Mouse (Mus musculus): ENCODE results near the gene Mrgprd. TPM values are rescaled to one million over a fixed set of nuclear protein-coding genes. Genes with fewer than 3 reads are reported as not detected.

The Mrgprd gene
- polyA plus RNA-seq, 1 experiment from 2014 or later: not detected

DNA sequence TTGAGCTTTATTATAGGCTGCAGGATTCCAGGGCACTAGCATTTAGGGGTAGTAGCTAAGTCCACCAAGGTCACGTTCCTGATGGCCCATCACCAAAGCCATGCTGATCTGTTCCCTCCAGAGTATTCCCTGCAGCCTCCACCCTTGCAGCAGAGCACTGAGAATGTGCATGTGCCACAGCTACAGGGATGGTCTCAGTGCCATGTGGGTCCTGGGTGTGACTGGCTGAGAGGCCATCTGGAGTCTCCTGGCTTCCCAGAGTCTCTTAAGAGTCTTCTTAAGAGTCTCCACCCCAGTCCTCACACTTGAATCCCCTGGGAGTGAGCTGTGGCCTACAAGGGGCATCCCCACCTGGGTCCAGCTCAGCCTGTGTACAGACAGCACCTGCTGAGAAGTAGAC, 4.8 kb upstream of the Mrgprd start:
- Histone ChIP-seq H3K4me2 (ENCODE audit: low read depth, low read length) (no peak overlapping the region), H3K4me3 (replicated peaks; ENCODE audit: low read length) (no peak overlapping the region), H3K9me3 (replicated peaks; ENCODE audit: control insufficient read depth, low read length) (no peaks in the 10 kb centered on the region), H3K36me3 (ENCODE audit: control insufficient read depth, insufficient read depth, low read length) (no peaks in the 10 kb centered on the region), H3K27ac (ENCODE audit: low read length) (no peak overlapping the region), H3K4me1 (ENCODE audit: control insufficient read depth, insufficient read depth, low read length) (no peaks in the 10 kb centered on the region), H3K27me3 (ENCODE audit: control insufficient read depth, insufficient read depth, low read length) (no peaks in the 10 kb centered on the region), H3K9ac (ENCODE audit: low read length) (no peak overlapping the region)
- no peak for ATAC-seq (ENCODE audit: insufficient read depth, low FRiP score)
- 72% methylated on average over 1 of the region's 1 CpGs for WGBS

DNA sequence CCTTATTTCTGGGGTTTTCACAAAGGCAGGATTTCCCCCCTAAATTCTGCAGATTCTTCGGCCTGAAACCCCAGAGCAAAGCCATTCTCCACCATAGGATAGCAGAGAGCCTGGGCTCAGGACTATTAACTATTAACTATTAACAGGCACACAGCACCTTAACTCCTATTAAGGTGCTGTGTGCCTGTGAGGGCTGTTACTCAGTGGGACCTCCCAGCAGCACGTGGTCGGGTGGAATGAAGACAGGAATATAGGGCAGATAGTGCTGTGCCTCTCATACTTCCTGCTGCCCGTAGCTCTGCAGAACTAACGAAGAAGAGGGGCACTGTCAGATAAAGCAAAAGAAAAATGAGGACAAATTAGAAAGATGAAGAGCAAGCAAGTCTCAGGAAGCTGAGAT, 4.1 kb upstream of the Mrgprd start:
- ATAC-seq (ENCODE audit: insufficient read depth, low FRiP score): no peak

DNA sequence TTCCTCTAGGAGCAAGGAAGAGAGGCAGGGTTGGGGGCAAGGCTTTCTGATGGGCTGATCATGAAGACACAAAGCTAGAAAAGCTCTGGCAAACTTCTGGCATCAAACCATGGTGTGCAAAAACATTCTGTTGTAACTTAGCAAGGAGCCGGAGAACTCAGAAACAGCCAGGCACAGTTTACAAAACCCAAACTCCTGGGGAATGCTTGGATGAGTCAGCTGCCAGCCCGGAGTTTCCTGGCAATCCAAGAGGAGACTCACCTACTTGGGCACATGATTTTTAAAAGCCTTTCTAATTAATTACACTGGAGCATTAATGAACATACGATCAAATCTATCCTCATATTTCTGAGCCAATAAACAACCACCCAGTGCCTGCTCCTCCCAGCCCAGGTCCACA, 2.5 kb upstream of the Mrgprd start:
- Histone ChIP-seq H3K4me2 (ENCODE audit: low read depth, low read length) (no peak overlapping the region), H3K9ac (ENCODE audit: low read length) (no peak overlapping the region), H3K9me3 (replicated peaks; ENCODE audit: control insufficient read depth, low read length) (no peaks in the 10 kb centered on the region), H3K27ac (ENCODE audit: low read length) (no peak overlapping the region), H3K4me1 (ENCODE audit: control insufficient read depth, insufficient read depth, low read length) (no peaks in the 10 kb centered on the region), H3K27me3 (ENCODE audit: control insufficient read depth, insufficient read depth, low read length) (no peaks in the 10 kb centered on the region), H3K36me3 (ENCODE audit: control insufficient read depth, insufficient read depth, low read length) (no peaks in the 10 kb centered on the region), H3K4me3 (replicated peaks; ENCODE audit: low read length) (no peak overlapping the region)
- 53% methylated on average over 3 of the region's 3 CpGs for WGBS
- ATAC-seq (ENCODE audit: insufficient read depth, low FRiP score): no peak

More for the DNA sequence above, 4.1 kb upstream of the Mrgprd start:
- Histone ChIP-seq H3K27me3 (ENCODE audit: control insufficient read depth, insufficient read depth, low read length) (no peaks in the 10 kb centered on the region), H3K9me3 (replicated peaks; ENCODE audit: control insufficient read depth, low read length) (no peaks in the 10 kb centered on the region), H3K4me1 (ENCODE audit: control insufficient read depth, insufficient read depth, low read length) (no peaks in the 10 kb centered on the region), H3K27ac (ENCODE audit: low read length) (no peak overlapping the region), H3K4me2 (ENCODE audit: low read depth, low read length) (no peak overlapping the region), H3K4me3 (replicated peaks; ENCODE audit: low read length) (no peak overlapping the region), H3K36me3 (ENCODE audit: control insufficient read depth, insufficient read depth, low read length) (no peaks in the 10 kb centered on the region), H3K9ac (ENCODE audit: low read length) (no peak overlapping the region)
- WGBS: 52% methylated on average over 5 of the region's 5 CpGs

DNA sequence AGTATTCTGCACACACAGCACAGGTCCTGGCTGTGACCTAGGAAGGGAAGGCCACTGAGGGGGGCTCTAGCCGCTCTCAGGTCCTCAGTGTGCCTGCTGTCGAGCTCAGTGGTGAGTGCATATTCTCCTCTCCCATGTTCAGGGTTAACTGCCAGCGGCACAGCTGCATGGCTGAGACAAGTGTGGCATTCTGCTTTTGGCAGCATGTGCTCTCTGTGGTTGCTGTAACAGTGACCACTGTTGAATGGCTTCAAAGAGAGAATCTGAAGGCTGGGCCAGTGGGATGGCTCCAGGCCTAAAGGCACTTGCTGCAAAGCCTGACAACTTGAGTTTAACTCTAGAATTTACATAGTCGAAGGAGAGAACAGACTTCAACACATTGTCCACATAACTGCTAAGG, 2.9 kb downstream of the Mrgprd start:
- 79% methylated on average over 4 of the region's 4 CpGs for whole genome bisulfite sequencing
- Histone ChIP-seq H3K27ac (ENCODE audit: low read length) (no peak overlapping the region), H3K9ac (ENCODE audit: low read length) (no peak overlapping the region), H3K27me3 (ENCODE audit: control insufficient read depth, insufficient read depth, low read length) (no peaks in the 10 kb centered on the region), H3K4me1 (ENCODE audit: control insufficient read depth, insufficient read depth, low read length) (no peaks in the 10 kb centered on the region), H3K4me3 (replicated peaks; ENCODE audit: low read length) (no peak overlapping the region), H3K4me2 (ENCODE audit: low read depth, low read length) (no peak overlapping the region), H3K36me3 (ENCODE audit: control insufficient read depth, insufficient read depth, low read length) (no peaks in the 10 kb centered on the region), H3K9me3 (replicated peaks; ENCODE audit: control insufficient read depth, low read length) (no peaks in the 10 kb centered on the region)
- ATAC-seq (ENCODE audit: insufficient read depth, low FRiP score): no peak

DNA sequence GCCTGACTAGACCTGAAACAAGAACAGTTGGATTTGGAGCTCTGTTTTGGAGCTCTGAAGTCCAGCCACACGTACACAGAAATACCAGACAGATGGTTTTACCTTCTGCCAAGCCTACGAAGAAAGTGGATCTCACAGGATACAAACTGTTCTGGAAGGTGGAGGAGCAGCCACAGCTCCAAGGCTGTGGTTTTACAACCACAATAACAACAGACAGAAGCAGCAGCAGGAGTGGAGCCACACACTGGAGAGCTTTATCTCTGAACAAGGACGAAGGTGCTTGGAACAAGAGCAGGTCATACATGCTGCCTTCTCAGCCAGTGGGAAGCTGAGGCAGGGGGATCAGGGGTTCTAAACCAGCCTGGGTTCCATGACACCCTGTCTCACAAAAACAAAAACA, 4.8 kb downstream of the Mrgprd start:
- WGBS: 71% methylated on average over 3 of the region's 3 CpGs
- Histone ChIP-seq H3K4me2 (ENCODE audit: low read depth, low read length) (no peak overlapping the region), H3K9me3 (replicated peaks; ENCODE audit: control insufficient read depth, low read length) (no peaks in the 10 kb centered on the region), H3K36me3 (ENCODE audit: control insufficient read depth, insufficient read depth, low read length) (no peaks in the 10 kb centered on the region), H3K27ac (ENCODE audit: low read length) (no peak overlapping the region), H3K4me3 (replicated peaks; ENCODE audit: low read length) (no peak overlapping the region), H3K4me1 (ENCODE audit: control insufficient read depth, insufficient read depth, low read length) (no peaks in the 10 kb centered on the region), H3K27me3 (ENCODE audit: control insufficient read depth, insufficient read depth, low read length) (no peaks in the 10 kb centered on the region), H3K9ac (ENCODE audit: low read length) (no peak overlapping the region)
- no peak for ATAC-seq (ENCODE audit: insufficient read depth, low FRiP score)

DNA sequence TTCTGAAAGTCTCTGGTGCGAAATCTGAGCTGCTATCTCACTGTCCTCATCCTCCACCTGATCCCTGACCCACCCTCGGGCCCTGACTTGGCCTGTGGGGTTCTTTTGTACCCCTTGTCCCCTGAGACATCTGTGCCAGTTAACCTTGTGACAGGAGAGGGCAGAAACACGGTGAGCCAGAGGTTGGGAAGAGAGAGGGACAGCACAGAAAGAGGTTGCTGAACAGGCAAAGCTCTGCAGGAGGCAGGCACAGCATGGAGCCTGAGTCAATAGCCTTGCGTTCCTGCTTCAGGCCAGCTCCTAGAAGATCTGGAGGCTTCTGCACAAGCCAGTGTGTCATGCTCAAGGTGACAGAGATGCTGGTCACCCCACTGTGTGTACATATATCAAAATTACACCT, 9.0 kb downstream of the Mrgprd start:
- H3K4me2 ChIP-seq (ENCODE audit: low read depth, low read length): no peak overlapping the region
- no peaks in the 10 kb centered on the region for H3K4me1 ChIP-seq (ENCODE audit: control insufficient read depth, insufficient read depth, low read length)
- no peaks in the 10 kb centered on the region for H3K9me3 ChIP-seq (replicated peaks; ENCODE audit: control insufficient read depth, low read length)
- H3K9ac ChIP-seq (ENCODE audit: low read length): no peak overlapping the region
- no peaks in the 10 kb centered on the region for H3K27me3 ChIP-seq (ENCODE audit: control insufficient read depth, insufficient read depth, low read length)
- H3K4me3 ChIP-seq (replicated peaks; ENCODE audit: low read length): no peak overlapping the region
- ATAC-seq (ENCODE audit: insufficient read depth, low FRiP score): no peak
- H3K27ac ChIP-seq (ENCODE audit: low read length): no peak overlapping the region
- no peaks in the 10 kb centered on the region for H3K36me3 ChIP-seq (ENCODE audit: control insufficient read depth, insufficient read depth, low read length)
- 44% methylated on average over 4 of the region's 4 CpGs for WGBS

DNA sequence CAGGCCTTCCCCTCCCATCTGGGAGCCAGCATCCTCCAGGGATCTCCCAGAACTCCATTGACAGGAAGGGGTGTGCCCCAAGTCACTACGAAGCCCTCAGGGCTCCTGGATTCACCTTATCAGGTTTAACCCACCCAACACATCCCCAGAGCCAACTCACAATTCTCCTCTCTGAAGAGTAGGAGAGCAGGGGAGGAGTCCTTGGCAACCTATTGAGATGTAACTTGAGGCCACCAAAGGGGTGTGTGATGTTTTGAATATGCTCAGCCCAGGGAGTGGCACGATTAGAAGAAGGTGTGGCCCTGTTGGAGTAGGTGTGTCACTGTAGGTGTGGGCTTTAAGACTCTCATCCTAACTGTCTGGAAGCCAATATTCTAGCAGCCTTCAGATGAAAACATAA, 11.1 kb downstream of the Mrgprd start:
- WGBS: 40% methylated on average over 2 of the region's 2 CpGs
- Histone ChIP-seq H3K27ac (ENCODE audit: low read length) (no peak overlapping the region), H3K27me3 (ENCODE audit: control insufficient read depth, insufficient read depth, low read length) (no peaks in the 10 kb centered on the region), H3K4me2 (ENCODE audit: low read depth, low read length) (no peak overlapping the region), H3K9me3 (replicated peaks; ENCODE audit: control insufficient read depth, low read length) (no peaks in the 10 kb centered on the region), H3K4me1 (ENCODE audit: control insufficient read depth, insufficient read depth, low read length) (no peaks in the 10 kb centered on the region), H3K4me3 (replicated peaks; ENCODE audit: low read length) (no peak overlapping the region), H3K36me3 (ENCODE audit: control insufficient read depth, insufficient read depth, low read length) (no peaks in the 10 kb centered on the region), H3K9ac (ENCODE audit: low read length) (no peak overlapping the region)
- ATAC-seq (ENCODE audit: insufficient read depth, low FRiP score): no peak

DNA sequence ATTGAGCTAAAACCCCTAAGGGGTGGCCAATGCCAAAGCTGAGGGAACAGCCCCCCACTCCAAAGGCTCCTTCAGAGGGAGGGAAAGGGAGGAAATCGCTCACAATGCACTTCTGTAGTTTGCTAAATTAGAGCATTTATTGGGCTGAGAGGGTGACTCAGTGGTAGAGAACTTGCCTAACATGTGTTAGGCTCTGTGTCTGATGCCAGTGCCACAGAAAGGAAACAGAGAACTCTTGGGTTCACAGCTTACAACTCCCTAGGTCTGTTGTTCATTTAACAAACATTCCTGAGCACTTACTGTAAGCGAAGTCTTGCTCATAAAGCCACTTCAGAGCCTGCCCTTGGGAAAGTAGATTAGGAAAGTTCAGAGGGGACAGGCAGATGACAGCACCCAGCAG, 15.3 kb downstream of the Mrgprd start:
- Histone ChIP-seq H3K27ac (ENCODE audit: low read length) (no peak overlapping the region), H3K36me3 (ENCODE audit: control insufficient read depth, insufficient read depth, low read length) (no peaks in the 10 kb centered on the region), H3K4me3 (replicated peaks; ENCODE audit: low read length) (no peak overlapping the region), H3K9me3 (replicated peaks; ENCODE audit: control insufficient read depth, low read length) (no peaks in the 10 kb centered on the region), H3K9ac (ENCODE audit: low read length) (no peak overlapping the region), H3K27me3 (ENCODE audit: control insufficient read depth, insufficient read depth, low read length) (no peaks in the 10 kb centered on the region), H3K4me2 (ENCODE audit: low read depth, low read length) (no peak overlapping the region), H3K4me1 (ENCODE audit: control insufficient read depth, insufficient read depth, low read length) (peaks cover 3% of the 10 kb centered on the region; the same call in 1 of the 2 replicates)
- 60% methylated on average over 2 of the region's 2 CpGs for WGBS
- no peak for ATAC-seq (ENCODE audit: insufficient read depth, low FRiP score)

DNA sequence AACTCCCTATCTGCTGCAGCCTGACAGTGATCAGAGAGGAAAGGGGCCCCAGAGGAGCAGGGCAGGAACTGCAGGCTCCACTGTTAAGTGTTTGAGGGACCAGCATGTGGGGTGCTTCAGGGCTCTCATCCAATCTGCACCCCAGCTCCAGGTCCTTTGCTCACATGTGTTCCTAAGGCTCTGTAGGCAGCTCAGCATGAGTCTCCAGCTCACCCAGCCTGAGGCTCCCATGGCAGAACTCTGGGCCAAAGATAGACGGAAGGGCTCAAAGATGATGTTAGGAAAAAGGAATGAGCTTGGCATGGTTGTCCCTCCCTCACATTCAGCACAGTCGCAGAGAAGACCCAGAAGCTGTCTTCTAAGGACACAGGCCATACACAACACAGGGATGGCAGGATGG, 16.0 kb downstream of the Mrgprd start:
- Histone ChIP-seq H3K27me3 (ENCODE audit: control insufficient read depth, insufficient read depth, low read length) (no peaks in the 10 kb centered on the region), H3K4me3 (replicated peaks; ENCODE audit: low read length) (no peak overlapping the region), H3K27ac (ENCODE audit: low read length) (no peak overlapping the region), H3K9me3 (replicated peaks; ENCODE audit: control insufficient read depth, low read length) (no peaks in the 10 kb centered on the region), H3K4me1 (ENCODE audit: control insufficient read depth, insufficient read depth, low read length) (peaks cover 3% of the 10 kb centered on the region; the same call in 1 of the 2 replicates), H3K36me3 (ENCODE audit: control insufficient read depth, insufficient read depth, low read length) (no peaks in the 10 kb centered on the region), H3K9ac (ENCODE audit: low read length) (no peak overlapping the region), H3K4me2 (ENCODE audit: low read depth, low read length) (no peak overlapping the region)
- no peak for ATAC-seq (ENCODE audit: insufficient read depth, low FRiP score)
- 67% methylated on average over 2 of the region's 2 CpGs for WGBS

All from stomach, embryonic 16.5 days (tissue).